Mouse (Mus musculus) forebrain, postnatal 0 days (tissue): ENCODE measurements around the gene Syp. TPM values are rescaled to one million over a fixed set of nuclear protein-coding genes. Genes with fewer than 3 reads are reported as not detected.

Experiments
- ATAC-seq: fragments of 200-750 bp; cut with Nextera tagmentation; 2 replicates; pipeline ENCODE4 v1.8.0; 2017; ENCODE audit warnings: mild to moderate bottlenecking, moderate library complexity
- DNase-seq: peaks from one replicate; pipeline ENCODE4 v3.0.0-alpha.2; 2015
- H3K27ac ChIP-seq: fragments of 300-500 bp; sonication (generic); 2 replicates; pipeline ENCODE4 v1.5.1; 2014; ENCODE audit warnings: low read depth, mild to moderate bottlenecking, antibody characterized with exemption, low read length, moderate library complexity, mixed read lengths
- H3K27me3 ChIP-seq: fragments of 300-500 bp; sonication (generic); 2 replicates; pipeline ENCODE4 v1.6.1; 2014; ENCODE audit warnings: mild to moderate bottlenecking, low read length, mixed read lengths; ENCODE audit not compliant: insufficient read depth
- H3K36me3 ChIP-seq: fragments of 300-500 bp; sonication (generic); 2 replicates; pipeline ENCODE4 v1.6.1; 2014; ENCODE audit warnings: mild to moderate bottlenecking, moderate library complexity; ENCODE audit not compliant: insufficient read depth
- H3K4me1 ChIP-seq: fragments of 300-500 bp; sonication (generic); 2 replicates; pipeline ENCODE4 v1.6.1; 2014; ENCODE audit warnings: antibody characterized with exemption; ENCODE audit not compliant: insufficient read depth
- H3K4me2 ChIP-seq: fragments of 300-500 bp; sonication (generic); 2 replicates; pipeline ENCODE4 v1.6.1; 2014; ENCODE audit warnings: low read depth, mild to moderate bottlenecking, moderate library complexity
- H3K4me3 ChIP-seq: fragments of 300-500 bp; sonication (generic); 2 replicates; pipeline ENCODE4 v1.5.1; 2014; ENCODE audit warnings: low read depth, low read length, mixed read lengths
- H3K9ac ChIP-seq: fragments of 300-500 bp; sonication (generic); 2 replicates; pipeline ENCODE4 v1.6.1; 2014; ENCODE audit warnings: mild to moderate bottlenecking
- H3K9me3 ChIP-seq: fragments of 300-500 bp; sonication (generic); 2 replicates; pipeline ENCODE4 v1.6.1; 2016; ENCODE audit warnings: low read length
- CTCF ChIP-seq: sonication (generic); IDR thresholded peaks from 2 replicates; pipeline ENCODE4 v1.5.1; 2016; ENCODE audit warnings: antibody characterized with exemption, control low read depth, low read depth
- WGBS: fragments of 180-500 bp; shearing (Covaris S2); extraction: QIAGEN DNeasy Blood & Tissue Kit; methylation state at CpG from one replicate; pipeline ENCODE4 v1.1.7; 2014; 5-methylcytosine and 5-hydroxymethylcytosine counted together
- polyA plus RNA-seq: library from polyadenylated mRNA; unstranded; fragments of >200 nt; fragmentation: Nextera tagmentation; extraction: Ambion mirVana; gene quantifications from 2 replicates; pipeline ENCODE4 v1.2.1, GENCODE M21; 2015
- total RNA-seq: library from RNA; depleted of rRNA; stranded (reverse); fragments of >200 nt; gene quantifications from 2 replicates; pipeline ENCODE4 v1.2.3, GENCODE M21; 2014

Syp gene
- total and polyA plus RNA-seq, 2 experiments from 2014 or later = 242 to 330 TPM

- no peaks in the 10 kb centered on the region for H3K4me1 ChIP-seq
- TF ChIP-seq CTCF = no peak
- DNase-seq (peak; percentile 56), ATAC-seq (peak; percentile 83)
- H3K4me3 ChIP-seq = peak overlapping the region; percentile 40
- H3K36me3 ChIP-seq = no peaks in the 10 kb centered on the region
- whole genome bisulfite sequencing = 29% methylated on average over 26 of the region's 26 CpGs
- peak overlapping the region; percentile 57 for H3K9ac ChIP-seq
- no peaks in the 10 kb centered on the region for H3K27me3 ChIP-seq
- peak overlapping the region; percentile 67 for H3K4me2 ChIP-seq
- H3K9me3 ChIP-seq = no peaks in the 10 kb centered on the region
- peak overlapping the region; percentile 67 for H3K27ac ChIP-seq
These were observed 27.6 kb upstream of the Syp start for GRCm38 (mm10) chrX:7610536-7611258.

- no peak for ATAC-seq
- Histone ChIP-seq H3K27me3 (no peaks in the 10 kb centered on the region), H3K4me1 (no peaks in the 10 kb centered on the region), H3K4me2 (no peak overlapping the region), H3K27ac (no peak overlapping the region), H3K36me3 (no peaks in the 10 kb centered on the region), H3K9me3 (no peaks in the 10 kb centered on the region), H3K9ac (no peak overlapping the region), H3K4me3 (no peak overlapping the region)
- 83% methylated on average over 12 of the region's 12 CpGs for WGBS
- TF ChIP-seq CTCF = no peak
- DNase-seq = no peak
These were observed 20.3 kb upstream of the Syp start for GRCm38 (mm10) chrX:7617889-7618551.

- 93% methylated on average over 6 of the region's 6 CpGs for WGBS
- H3K4me3 ChIP-seq = no peak overlapping the region
- no peak overlapping the region for H3K27ac ChIP-seq
- H3K9me3 ChIP-seq = no peaks in the 10 kb centered on the region
- ATAC-seq (no peak), DNase-seq (no peak)
- no peak overlapping the region for H3K4me2 ChIP-seq
- TF ChIP-seq CTCF = no peak
- H3K9ac ChIP-seq = no peak overlapping the region
- H3K4me1 ChIP-seq = no peaks in the 10 kb centered on the region
- H3K27me3 ChIP-seq = no peaks in the 10 kb centered on the region
- H3K36me3 ChIP-seq = no peaks in the 10 kb centered on the region
These were observed 5.7 kb upstream of the Syp start for GRCm38 (mm10) chrX:7632560-7632959.

DNA sequence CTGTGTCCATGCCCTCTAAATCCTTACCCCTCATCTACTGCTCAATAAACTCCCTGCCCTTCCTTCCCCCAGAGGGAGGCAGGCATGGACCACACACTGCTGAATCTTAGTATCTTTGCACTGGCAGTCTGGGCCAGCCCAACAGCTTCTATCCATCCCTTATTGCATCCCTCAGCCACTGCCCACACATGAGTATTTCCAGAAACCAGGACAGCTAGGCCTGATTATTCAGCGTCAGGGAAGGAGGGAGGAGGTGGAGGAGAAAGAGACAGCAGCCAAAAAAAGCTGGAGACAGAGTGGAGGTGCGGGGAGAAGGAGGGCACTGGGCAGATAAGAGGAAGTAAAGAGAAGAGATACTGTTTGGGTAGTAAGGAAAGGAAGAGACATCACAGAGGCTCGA lies 3.2 kb upstream of the Syp start:
- DNase-seq (no peak), ATAC-seq (no peak)
- TF ChIP-seq CTCF = no peak
- no peak overlapping the region for H3K4me3 ChIP-seq
- 75% methylated on average over 3 of the region's 3 CpGs for WGBS
- H3K27me3 ChIP-seq = no peaks in the 10 kb centered on the region
- H3K4me1 ChIP-seq = no peaks in the 10 kb centered on the region
- H3K27ac ChIP-seq = no peak overlapping the region
- no peak overlapping the region for H3K9ac ChIP-seq
- H3K4me2 ChIP-seq = no peak overlapping the region
- H3K9me3 ChIP-seq = no peaks in the 10 kb centered on the region
- H3K36me3 ChIP-seq = no peaks in the 10 kb centered on the region

GRCm38 (mm10) chrX:7639536-7640325 lies 1.5 kb downstream of the Syp start:
- TF ChIP-seq CTCF = no peak
- H3K9me3 ChIP-seq = no peaks in the 10 kb centered on the region
- DNase-seq (peak; percentile 43), ATAC-seq (peak; percentile 32)
- H3K4me3 ChIP-seq = peak overlapping the region; percentile 51
- peak overlapping the region; percentile 63 for H3K4me2 ChIP-seq
- 31% methylated on average over 13 of the region's 13 CpGs for WGBS
- peak overlapping the region; percentile 65 for H3K9ac ChIP-seq
- H3K27ac ChIP-seq = peak overlapping the region; percentile 88
- no peaks in the 10 kb centered on the region for H3K27me3 ChIP-seq
- no peaks in the 10 kb centered on the region for H3K4me1 ChIP-seq
- H3K36me3 ChIP-seq = peaks cover 2% of the 10 kb centered on the region; the same call in 1 of the 2 replicates

DNA sequence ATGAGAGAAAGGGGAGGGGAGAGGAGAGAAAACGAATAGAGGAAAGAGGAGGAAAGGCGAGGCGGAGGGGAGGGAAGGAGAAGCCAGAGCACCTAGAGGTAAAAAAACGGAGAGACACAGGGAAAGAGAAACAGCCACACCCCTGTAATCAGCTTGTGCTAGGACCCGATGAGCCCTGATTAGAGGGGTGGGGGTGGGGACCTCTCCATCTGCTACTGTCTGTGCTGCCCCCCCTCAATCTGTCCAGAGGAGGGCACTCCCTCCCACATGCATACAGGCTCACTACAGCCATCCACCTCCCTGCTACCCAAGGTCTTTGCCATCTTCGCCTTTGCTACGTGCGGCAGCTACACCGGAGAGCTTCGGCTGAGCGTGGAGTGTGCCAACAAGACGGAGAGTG lies 2.5 kb downstream of the Syp start:
- H3K36me3 ChIP-seq = peaks cover 2% of the 10 kb centered on the region; the same call in 1 of the 2 replicates
- H3K4me2 ChIP-seq = peak overlapping the region; percentile 63
- no peak for TF ChIP-seq CTCF
- no peak overlapping the region for H3K9ac ChIP-seq
- ATAC-seq (no peak), DNase-seq (no peak)
- H3K9me3 ChIP-seq = no peaks in the 10 kb centered on the region
- H3K4me1 ChIP-seq = no peaks in the 10 kb centered on the region
- 52% methylated on average over 12 of the region's 12 CpGs for WGBS
- no peaks in the 10 kb centered on the region for H3K27me3 ChIP-seq
- peak overlapping the region; percentile 5; the same call in 1 of the 2 replicates for H3K4me3 ChIP-seq
- H3K27ac ChIP-seq = no peak overlapping the region

DNA sequence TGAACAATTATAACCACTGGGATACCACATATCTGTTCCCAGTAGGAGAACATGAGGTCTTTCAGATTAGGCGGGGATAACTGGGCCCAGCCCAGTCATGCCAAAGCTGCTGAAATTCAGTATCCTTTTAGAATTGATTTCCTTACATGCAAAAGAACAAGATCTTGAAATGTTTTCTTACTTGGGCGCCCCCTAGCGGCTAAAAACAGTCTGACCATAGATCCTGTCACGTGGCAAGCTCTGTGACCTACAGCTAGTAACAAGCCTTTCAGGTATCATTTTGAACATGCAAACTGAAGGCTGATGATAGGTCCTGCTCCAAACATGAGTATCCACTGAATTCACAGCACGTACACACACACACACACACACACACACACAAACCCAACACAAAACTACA lies 7.1 kb downstream of the Syp start:
- ATAC-seq (no peak), DNase-seq (peak; percentile 83)
- Histone ChIP-seq H3K9ac (no peak overlapping the region), H3K27ac (no peak overlapping the region), H3K4me1 (no peaks in the 10 kb centered on the region), H3K4me2 (no peak overlapping the region), H3K4me3 (no peak overlapping the region), H3K36me3 (peaks cover 2% of the 10 kb centered on the region; the same call in 1 of the 2 replicates), H3K9me3 (no peaks in the 10 kb centered on the region), H3K27me3 (no peaks in the 10 kb centered on the region)
- 18% methylated on average over 5 of the region's 5 CpGs for WGBS
- peak; percentile 69 for TF ChIP-seq CTCF
